Mouse (Mus musculus) CH12.LX (cell line): ENCODE data around the gene Slc24a3. TPM values are rescaled to one million over a fixed set of nuclear protein-coding genes. Genes with fewer than 3 reads are reported as not detected.

ENCODE experiments used
- DNase-seq: peaks from one replicate; pipeline ENCODE4 v3.0.0-alpha.2; 2013; ENCODE audit errors: extremely low read depth
- H3K27ac ChIP-seq: 2 replicates; pipeline ENCODE4 v1.5.1; 2012; ENCODE audit warnings: low read depth, mild to moderate bottlenecking, control low read depth, moderate library complexity; ENCODE audit not compliant: insufficient read depth
- H3K27me3 ChIP-seq: replicated peaks from 2 replicates; pipeline ENCODE3; 2012; ENCODE audit warnings: inconsistent platforms
- H3K36me3 ChIP-seq, 2 experiments: replicated peaks in 1 of 2; 2 replicates each; pipeline versions ENCODE3 to v1.6.1; 2012; ENCODE audit warnings: inconsistent platforms in 1 of 2, low read length in 1 of 2, mild to moderate bottlenecking in 1 of 2, mixed read lengths in 1 of 2, moderate library complexity in 1 of 2; ENCODE audit not compliant: control insufficient read depth in 1 of 2, insufficient read depth in 1 of 2
- H3K4me1 ChIP-seq, 2 experiments: 2 replicates each; pipeline ENCODE4 v1.6.1; 2012; ENCODE audit warnings: inconsistent platforms in 1 of 2, moderate library complexity in 1 of 2; ENCODE audit not compliant: insufficient read depth in 2 of 2, control insufficient read depth in 1 of 2
- H3K4me2 ChIP-seq: 2 replicates; pipeline ENCODE4 v1.6.1; 2012; ENCODE audit warnings: low read depth, mild to moderate bottlenecking, control low read depth; ENCODE audit not compliant: poor library complexity, insufficient read depth, severe bottlenecking
- H3K4me3 ChIP-seq, 3 experiments: fragments of 150-350 bp in 1 of 3; sonication (generic) in 1 of 3; replicated peaks in 1 of 3; 2 replicates each; pipeline versions ENCODE3 to v1.5.1; 2011 to 2012; ENCODE audit warnings: low read depth in 2 of 3, low read length in 2 of 3, mild to moderate bottlenecking in 2 of 3, moderate library complexity in 2 of 3, control low read depth in 1 of 3, improper control_type of control experiment in 1 of 3, inconsistent platforms in 1 of 3, mixed read lengths in 1 of 3; ENCODE audit not compliant: poor library complexity in 1 of 3
- H3K79me2 ChIP-seq: replicated peaks from 2 replicates; pipeline ENCODE4 v1.6.1; 2012; ENCODE audit warnings: mild to moderate bottlenecking, moderate library complexity; ENCODE audit not compliant: control insufficient read depth, poor library complexity, insufficient read depth, severe bottlenecking; ENCODE audit errors: extremely low read depth
- H3K9ac ChIP-seq: 2 replicates; pipeline ENCODE4 v1.6.1; 2012; ENCODE audit warnings: low read depth, mild to moderate bottlenecking, control low read depth, moderate library complexity; ENCODE audit not compliant: insufficient read depth
- H3K9me3 ChIP-seq: replicated peaks from 2 replicates; pipeline ENCODE3; 2012; ENCODE audit warnings: low read length, inconsistent platforms, mixed read lengths
- ELF1 ChIP-seq: IDR thresholded peaks from 2 replicates; pipeline ENCODE4 v1.6.1; 2014; ENCODE audit warnings: low read depth, mild to moderate bottlenecking, inconsistent platforms, low read length, improper control_type of control experiment
- EP300 ChIP-seq: IDR thresholded peaks from 2 replicates; pipeline ENCODE4 v1.6.1; 2011; ENCODE audit warnings: low read length, improper control_type of control experiment
- GABPA ChIP-seq: IDR thresholded peaks from 2 replicates; pipeline ENCODE4 v1.6.1; 2012; ENCODE audit warnings: low read depth, low read length, improper control_type of control experiment, inconsistent platforms; ENCODE audit not compliant: insufficient replicate concordance
- JUND ChIP-seq: conservative IDR thresholded peaks from 2 replicates; pipeline ENCODE4 v1.6.1; 2011; ENCODE audit warnings: low read depth, low read length, improper control_type of control experiment
- MAFK ChIP-seq: IDR thresholded peaks from 2 replicates; pipeline ENCODE4 v1.6.1; 2011; ENCODE audit warnings: low read length, improper control_type of control experiment; ENCODE audit not compliant: insufficient replicate concordance
- MAZ ChIP-seq: IDR thresholded peaks from 2 replicates; pipeline ENCODE4 v1.6.1; 2012; ENCODE audit warnings: low read depth, mild to moderate bottlenecking, inconsistent platforms, low read length, improper control_type of control experiment, moderate library complexity
- MEF2A ChIP-seq: IDR thresholded peaks from 2 replicates; pipeline ENCODE4 v1.6.1; 2014; ENCODE audit warnings: low read depth, mild to moderate bottlenecking, inconsistent platforms, low read length, improper control_type of control experiment, borderline replicate concordance
- MXI1 ChIP-seq: IDR thresholded peaks from 2 replicates; pipeline ENCODE4 v1.6.1; 2011; ENCODE audit warnings: mild to moderate bottlenecking, low read depth, low read length, improper control_type of control experiment
- MYC ChIP-seq: IDR thresholded peaks from 2 replicates; pipeline ENCODE4 v1.6.1; 2011; ENCODE audit warnings: low read depth, mild to moderate bottlenecking, improper control_type of control experiment, low read length
- POLR2A ChIP-seq: IDR thresholded peaks from 2 replicates; pipeline ENCODE4 v1.6.1; 2011; ENCODE audit warnings: low read depth, mild to moderate bottlenecking, improper control_type of control experiment, low read length
- POLR2AphosphoS2 ChIP-seq: IDR thresholded peaks from 2 replicates; pipeline ENCODE4 v1.6.1; 2011; ENCODE audit warnings: low read depth, low read length, improper control_type of control experiment
- RAD21 ChIP-seq: IDR thresholded peaks from 2 replicates; pipeline ENCODE4 v1.6.1; 2011; ENCODE audit warnings: low read depth, mild to moderate bottlenecking, low read length, improper control_type of control experiment, moderate library complexity
- SIN3A ChIP-seq: IDR thresholded peaks from 2 replicates; pipeline ENCODE4 v1.6.1; 2012; ENCODE audit warnings: low read length, improper control_type of control experiment, inconsistent platforms
- SMC3 ChIP-seq: IDR thresholded peaks from 2 replicates; pipeline ENCODE4 v1.6.1; 2011; ENCODE audit warnings: low read depth, low read length, improper control_type of control experiment
- TCF12 ChIP-seq: IDR thresholded peaks from 2 replicates; pipeline ENCODE4 v1.6.1; 2014; ENCODE audit warnings: low read depth, mild to moderate bottlenecking, inconsistent platforms, low read length, improper control_type of control experiment
- UBTF ChIP-seq: IDR thresholded peaks from 2 replicates; pipeline ENCODE4 v1.6.1; 2012; ENCODE audit warnings: low read depth, mild to moderate bottlenecking, inconsistent platforms, low read length, improper control_type of control experiment, moderate library complexity
- USF1 ChIP-seq: IDR thresholded peaks from 2 replicates; pipeline ENCODE4 v1.6.1; 2014; ENCODE audit warnings: low read depth, mild to moderate bottlenecking, inconsistent platforms, low read length, improper control_type of control experiment
- USF2 ChIP-seq: conservative IDR thresholded peaks from 2 replicates; pipeline ENCODE4 v1.6.1; 2011; ENCODE audit warnings: low read depth, low read length, improper control_type of control experiment
- ZKSCAN1 ChIP-seq: IDR thresholded peaks from 2 replicates; pipeline ENCODE4 v1.6.1; 2012; ENCODE audit warnings: low read depth, inconsistent platforms, low read length, improper control_type of control experiment, borderline replicate concordance
- dilution Hi-C: fragments of 300-500 bp; cut with MboI; formaldehyde crosslinking; loops from 2 replicates; pipeline ENCODE4 v1.14.3; 2020; ENCODE audit warnings: low sequenced_read_pairs; ENCODE audit not compliant: extremely low pct_unique_long_range_greater_than_20kb, extremely low pct_ligation_motif_present
- in situ Hi-C: fragments of 300-500 bp; cut with MboI; formaldehyde crosslinking; loops from 3 replicates; pipeline ENCODE4 v1.14.3; 2019; ENCODE audit warnings: low sequenced_read_pairs, low pct_ligation_motif_present, low pct_unique_long_range_greater_than_20kb, mixed read lengths
- polyA plus RNA-seq: library from polyadenylated mRNA; unstranded; fragments of >175 nt; gene quantifications from 2 replicates; pipeline ENCODE4 v1.2.1, GENCODE M21; 2012; ENCODE audit warnings: low read depth; ENCODE audit not compliant: insufficient read length
- total RNA-seq, 2 experiments: library from RNA; depleted of rRNA; stranded (reverse); fragments of 300-350 nt in 1 of 2; fragments of >200 nt in 1 of 2; gene quantifications; 2 replicates each; pipeline ENCODE4 v1.2.3; 2012 to 2014

The Slc24a3 gene
- total and polyA plus RNA-seq, 3 experiments = not detected

- no peak for DNase-seq
- Histone ChIP-seq H3K27me3 (peaks cover 20% of the 10 kb centered on the region), H3K79me2 (no peaks in the 10 kb centered on the region), H3K36me3 (no peaks in the 10 kb centered on the region), H3K9me3 (no peaks in the 10 kb centered on the region), H3K4me3 (no peak overlapping the region), H3K4me1 (peaks cover 0 to 7% of the 10 kb centered on the region in 2 experiments; a peak in 1 of 4 replicates), H3K4me2 (no peak overlapping the region), H3K9ac (no peak overlapping the region), H3K27ac (no peak overlapping the region)
- in situ Hi-C loops (no loop called here), dilution Hi-C loops (no loop called here)
- TF ChIP-seq SMC3 (no peak), JUND (no peak), RAD21 (no peak), POLR2AphosphoS2 (no peak), MAZ (no peak), SIN3A (no peak), POLR2A (no peak), USF1 (no peak), ELF1 (no peak), TCF12 (no peak), ZKSCAN1 (no peak), MEF2A (no peak)
Observed at GRCm38 (mm10) chr2:145232764-145233484, 65.4 kb downstream of the Slc24a3 start.

- no peaks in the 10 kb centered on the region for H3K9me3 ChIP-seq
- DNase-seq = no peak
- H3K4me1 ChIP-seq = peaks cover 0 to 7% of the 10 kb centered on the region in 2 experiments; a peak in 1 of 4 replicates
- no peak overlapping the region for H3K27ac ChIP-seq
- H3K79me2 ChIP-seq = no peaks in the 10 kb centered on the region
- in situ Hi-C loops = no loop called here
- H3K4me2 ChIP-seq = no peak overlapping the region
- no peak for TF ChIP-seq MAFK
- no peak for TF ChIP-seq JUND
- no peak for TF ChIP-seq EP300
- no peak for TF ChIP-seq MXI1
- TF ChIP-seq UBTF = no peak
- TF ChIP-seq MEF2A = no peak
- no peak for TF ChIP-seq SIN3A
- no peak for TF ChIP-seq GABPA
- TF ChIP-seq USF2 = no peak
- no peak for TF ChIP-seq MYC
- H3K36me3 ChIP-seq = no peaks in the 10 kb centered on the region
- no peak overlapping the region for H3K9ac ChIP-seq
- dilution Hi-C loops = no loop called here
- no peak overlapping the region for H3K4me3 ChIP-seq
- peaks cover 20% of the 10 kb centered on the region for H3K27me3 ChIP-seq
Observed at GRCm38 (mm10) chr2:145233547-145234398, 66.2 kb downstream of the Slc24a3 start.
